8 mouse cellular contexts compared by ENCODE assay signal in the genomic region with DNA sequence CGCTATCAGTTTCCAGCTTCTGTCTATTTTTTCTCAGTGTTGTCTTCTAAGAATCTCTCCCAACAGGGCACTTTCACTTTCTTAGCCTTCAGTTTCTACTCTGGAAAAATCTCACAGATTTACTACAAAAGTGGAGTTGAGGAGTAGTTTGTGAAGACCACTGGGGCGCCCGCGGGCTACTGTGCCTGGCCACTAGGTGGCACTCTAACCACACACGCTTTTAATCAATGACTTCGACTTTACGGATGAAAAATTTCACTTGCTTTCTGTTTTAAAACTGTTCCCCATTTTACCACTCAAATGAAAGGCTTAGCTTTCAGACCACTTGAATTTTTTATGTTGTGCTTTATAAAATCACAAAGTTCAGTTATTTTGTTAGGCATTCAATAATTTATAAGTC.
DNase-seq lines count a peak whose midpoint lies in the region; ATAC-seq and TF ChIP-seq lines count a peak whose summit lies in the region.

No protein-coding gene starts in this region.

- 10% methylated on average over 7 of the region's 7 CpGs for WGBS in heart, embryonic 13.5 days
- WGBS in lung, embryonic 16.5 days, result 5% methylated on average over 7 of the region's 7 CpGs

- no peaks in the 10 kb centered on the region for H3K79me2 ChIP-seq in C2C12 (ENCODE audit: control insufficient read depth, insufficient read depth)

- H3ac ChIP-seq in C2C12 (ENCODE audit: control insufficient read depth, insufficient read length, low read depth), result no peak overlapping the region

- no peak overlapping the region for H3K9ac ChIP-seq in heart, embryonic 13.5 days
- no peak overlapping the region for H3K9ac ChIP-seq in lung, embryonic 16.5 days (ENCODE audit: low read length)

- no peak overlapping the region for H3K4me3 ChIP-seq in C2C12 (ENCODE audit: insufficient read depth, poor library complexity, severe bottlenecking)
- peak overlapping the region; percentile 14; the same call in 1 of the 2 replicates for H3K4me3 ChIP-seq in heart, embryonic 13.5 days
- peak overlapping the region; percentile 14; the same call in 1 of the 2 replicates for H3K4me3 ChIP-seq in lung, embryonic 16.5 days (ENCODE audit: low read length)

- H3K27ac ChIP-seq in heart, embryonic 13.5 days (replicated peaks), result no peak overlapping the region
- H3K27ac ChIP-seq in lung, embryonic 16.5 days (ENCODE audit: low read length), result no peak overlapping the region

- TF ChIP-seq CTCF in C2C12 (IDR thresholded peaks at IDR 0.05; ENCODE audit: control insufficient read depth, insufficient read depth, insufficient read length), result peak; percentile 28

- no peaks in the 10 kb centered on the region for H3K36me3 ChIP-seq in C2C12 (ENCODE audit: control insufficient read depth, insufficient read depth)
- H3K36me3 ChIP-seq in heart, embryonic 13.5 days, result no peaks in the 10 kb centered on the region
- no peaks in the 10 kb centered on the region for H3K36me3 ChIP-seq in lung, embryonic 16.5 days (ENCODE audit: control insufficient read depth, insufficient read depth, low read length)

- H3K4me2 ChIP-seq in heart, embryonic 13.5 days, result peak overlapping the region; percentile 34
- H3K4me2 ChIP-seq in lung, embryonic 16.5 days (ENCODE audit: low read depth, low read length), result peak overlapping the region; percentile 34

- DNase-seq in ZHBTc4 (ENCODE audit: low read depth, low spot score), result peak; percentile 67
- peak; percentile 80 for DNase-seq in embryo, embryonic 10 days (ENCODE audit: low spot score)
- peak; percentile 40 to 86 for DNase-seq in layer of hippocampus, adult 18-20 months (ENCODE audit: low spot score in 2 of 2)
- peak; percentile 88 for DNase-seq in retina, embryonic 14.5 days (ENCODE audit: low spot score)
- DNase-seq in thymus, postnatal 36 days, result peak; percentile 36 to 48

- ATAC-seq in heart, embryonic 13.5 days (ENCODE audit: extremely low read depth, insufficient number of reproducible peaks, low FRiP score, low TSS enrichment), result no peak
- ATAC-seq in lung, embryonic 16.5 days (ENCODE audit: low read depth), result no peak

- H3K27me3 ChIP-seq in C2C12 (ENCODE audit: control insufficient read depth, insufficient read depth, insufficient read length), result no peaks in the 10 kb centered on the region
- H3K27me3 ChIP-seq in heart, embryonic 13.5 days (replicated peaks), result no peaks in the 10 kb centered on the region
- no peaks in the 10 kb centered on the region for H3K27me3 ChIP-seq in lung, embryonic 16.5 days (ENCODE audit: control insufficient read depth, insufficient read depth, low read depth, low read length)

- H3K4me1 ChIP-seq in heart, embryonic 13.5 days, result no peaks in the 10 kb centered on the region
- H3K4me1 ChIP-seq in lung, embryonic 16.5 days (replicated peaks; ENCODE audit: control insufficient read depth, insufficient read depth, low read length), result no peaks in the 10 kb centered on the region

- H3K79me3 ChIP-seq in C2C12 (ENCODE audit: low read depth), result no peaks in the 10 kb centered on the region

- H3K9me3 ChIP-seq in heart, embryonic 13.5 days, result no peaks in the 10 kb centered on the region
- H3K9me3 ChIP-seq in lung, embryonic 16.5 days (ENCODE audit: control insufficient read depth, low read length), result no peaks in the 10 kb centered on the region

TF ChIP-seq in C2C12, 6 proteins besides CTCF, POLR2A, EP300 and RAD21:
- TF ChIP-seq FOSL1 (IDR thresholded peaks at IDR 0.05; ENCODE audit: insufficient read depth, low read length, poor library complexity, severe bottlenecking), result no peak
- TF ChIP-seq USF1 (IDR thresholded peaks at IDR 0.05; ENCODE audit: low read depth), result no peak
- no peak for TF ChIP-seq MAX (IDR thresholded peaks at IDR 0.05)
- TF ChIP-seq MYOG (IDR thresholded peaks at IDR 0.05; ENCODE audit: control insufficient read depth, extremely low read depth, insufficient read length), result no peak
- TF ChIP-seq MYOD1 (IDR thresholded peaks at IDR 0.05; ENCODE audit: control insufficient read depth, insufficient read length, low read depth), result no peak
- no peak for TF ChIP-seq CEBPB (IDR thresholded peaks at IDR 0.05; ENCODE audit: low read depth)
